Mouse (Mus musculus) testis, adult 2 months (tissue): ENCODE measurements around the gene Dmwd.
A peak's percentile ranks its signal among the peaks of the same experiment; 100 is the strongest.

Source experiments
- CTCF ChIP-seq: fragments of 200-500 bp; IDR thresholded peaks from 2 replicates; pipeline ENCODE4 v1.5.1; 2012; ENCODE audit warnings: low read depth, mild to moderate bottlenecking, inconsistent platforms, low read length, moderate library complexity; ENCODE audit not compliant: control insufficient read depth, insufficient read depth, insufficient replicate concordance
- POLR2A ChIP-seq: fragments of 200-500 bp; IDR thresholded peaks from 2 replicates; pipeline ENCODE4 v1.6.1; 2012; ENCODE audit warnings: low read depth, mild to moderate bottlenecking, inconsistent platforms, low read length, moderate library complexity; ENCODE audit not compliant: control insufficient read depth

DNA sequence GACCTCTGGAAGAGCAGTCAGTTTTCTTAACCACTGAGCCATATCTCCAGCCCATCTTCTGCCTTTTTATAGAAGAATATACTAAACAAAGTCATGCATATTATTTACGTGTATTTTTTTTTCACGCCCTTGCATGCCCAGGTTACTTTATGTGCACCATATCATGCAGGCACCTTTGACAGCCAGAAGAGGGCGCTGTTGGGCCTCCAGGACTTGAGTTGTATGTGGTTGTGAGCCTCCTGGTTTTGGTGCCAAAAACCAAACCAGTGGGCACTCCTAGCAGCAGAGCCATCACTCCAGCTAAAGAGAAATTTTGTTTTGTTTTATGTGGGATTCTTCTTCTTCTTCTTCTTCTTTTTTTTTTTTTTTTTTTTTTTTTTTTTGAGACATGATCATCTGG is 6.5 kb upstream of the Dmwd start:
- peak; percentile 75; the same call in 1 of the 2 replicates for TF ChIP-seq CTCF
- TF ChIP-seq POLR2A, result no peak
